Mouse (Mus musculus) hindbrain, embryonic 14.5 days (tissue): ENCODE measurements around the gene Zfp213. TPM values are rescaled to one million over a fixed set of nuclear protein-coding genes. Genes with fewer than 3 reads are reported as not detected.

Experiments
- ATAC-seq: fragments of 200-750 bp; cut with Nextera tagmentation; 2 replicates; pipeline ENCODE4 v1.8.0; 2017; ENCODE audit warnings: moderate number of reproducible peaks, mild to moderate bottlenecking, moderate TSS enrichment, moderate library complexity; ENCODE audit not compliant: low FRiP score
- DNase-seq: peaks from one replicate; pipeline ENCODE4 v3.0.0-alpha.2; 2015; ENCODE audit warnings: low spot score
- H3K27ac ChIP-seq: fragments of 300-500 bp; sonication (generic); 2 replicates; pipeline ENCODE4 v1.5.1; 2014; ENCODE audit warnings: mild to moderate bottlenecking, moderate library complexity
- H3K27me3 ChIP-seq: fragments of 300-500 bp; sonication (generic); 2 replicates; pipeline ENCODE4 v1.6.1; 2014; ENCODE audit warnings: mild to moderate bottlenecking, low read length, mixed read lengths; ENCODE audit not compliant: control insufficient read depth, insufficient read depth
- H3K36me3 ChIP-seq: fragments of 300-500 bp; sonication (generic); replicated peaks from 2 replicates; pipeline ENCODE4 v1.6.1; 2014; ENCODE audit not compliant: control insufficient read depth, insufficient read depth
- H3K4me1 ChIP-seq: fragments of 300-500 bp; sonication (generic); replicated peaks from 2 replicates; pipeline ENCODE4 v1.6.1; 2014; ENCODE audit warnings: antibody characterized with exemption, low read length, mixed read lengths; ENCODE audit not compliant: control insufficient read depth, insufficient read depth
- H3K4me2 ChIP-seq: fragments of 300-500 bp; sonication (generic); replicated peaks from 2 replicates; pipeline ENCODE4 v1.6.1; 2014; ENCODE audit warnings: mild to moderate bottlenecking, moderate library complexity
- H3K4me3 ChIP-seq: fragments of 300-500 bp; sonication (generic); replicated peaks from 2 replicates; pipeline ENCODE4 v1.5.1; 2014; ENCODE audit warnings: mild to moderate bottlenecking, low read length
- H3K9ac ChIP-seq: fragments of 300-500 bp; sonication (generic); 2 replicates; pipeline ENCODE4 v1.6.1; 2014
- H3K9me3 ChIP-seq: fragments of 300-500 bp; sonication (generic); 2 replicates; pipeline ENCODE4 v1.6.1; 2016; ENCODE audit warnings: low read length; ENCODE audit not compliant: control insufficient read depth
- WGBS: fragments of 180-500 bp; shearing (Covaris S2); extraction: QIAGEN DNeasy Blood & Tissue Kit; methylation state at CpG from one replicate; pipeline ENCODE4 v1.1.7; 2014; 5-methylcytosine and 5-hydroxymethylcytosine counted together
- polyA plus RNA-seq: library from polyadenylated mRNA; unstranded; fragments of >200 nt; fragmentation: Nextera tagmentation; extraction: Ambion mirVana; gene quantifications from 2 replicates; pipeline ENCODE4 v1.2.1, GENCODE M21; 2014

Gene Zfp213
- polyA plus RNA-seq, 1 experiment from 2014 or later: 15.6 TPM

DNA sequence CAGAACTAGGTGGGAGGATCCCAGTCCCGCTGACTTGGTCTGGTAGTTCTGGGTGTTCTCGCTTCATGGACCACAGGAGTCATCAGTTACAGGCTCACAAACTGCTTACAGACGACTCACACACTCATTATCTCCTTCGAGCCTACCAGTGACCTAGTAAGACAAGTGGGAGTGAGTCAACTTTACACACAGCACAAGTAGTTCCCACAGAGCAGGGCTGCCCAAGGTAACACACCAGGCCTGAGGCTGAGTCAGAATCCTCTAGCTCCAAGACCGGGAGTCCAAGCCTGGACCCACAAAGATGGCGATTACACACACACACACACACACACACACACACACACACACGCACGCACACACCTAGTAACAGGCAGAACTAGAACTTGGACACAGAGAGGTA, 20.7 kb upstream of the Zfp213 start:
- 90% methylated on average over 8 of the region's 8 CpGs for WGBS
- DNase-seq (no peak), ATAC-seq (no peak)
- Histone ChIP-seq H3K27me3 (no peaks in the 10 kb centered on the region), H3K9me3 (no peaks in the 10 kb centered on the region), H3K36me3 (peaks cover 16% of the 10 kb centered on the region), H3K27ac (no peak overlapping the region), H3K4me3 (peak overlapping the region; percentile 65), H3K4me1 (peaks cover 26% of the 10 kb centered on the region), H3K9ac (peak overlapping the region; percentile 75), H3K4me2 (peak overlapping the region; percentile 84)

DNA sequence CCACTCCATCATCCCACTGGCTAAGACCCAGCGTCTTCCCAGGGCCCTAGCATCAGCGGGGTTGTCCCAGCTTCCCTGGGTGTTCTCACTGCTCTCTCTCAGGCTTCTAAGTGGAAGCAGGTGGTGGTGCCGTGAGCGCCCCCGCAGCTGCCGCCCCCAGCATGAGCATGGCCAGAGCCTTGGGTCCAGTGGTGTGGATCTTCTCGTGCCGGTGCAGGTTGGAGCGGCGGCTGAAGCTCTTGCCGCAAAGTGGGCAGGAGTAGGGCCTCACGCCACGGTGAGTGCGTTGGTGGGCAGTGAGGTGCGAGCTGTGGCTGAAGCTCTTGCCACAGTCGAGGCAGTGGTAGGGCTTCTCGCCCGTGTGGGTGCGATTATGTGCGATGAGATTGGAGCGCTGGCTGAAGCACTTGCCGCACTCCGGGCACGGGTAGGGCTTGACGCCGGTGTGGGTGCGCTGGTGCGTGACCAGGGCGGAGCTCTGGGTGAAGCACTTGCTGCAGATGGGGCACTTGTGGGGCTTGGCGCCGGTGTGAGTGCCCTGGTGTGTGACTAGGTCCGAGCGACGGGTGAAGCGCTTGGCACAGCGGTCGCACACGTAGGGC, 12.0 kb upstream of the Zfp213 start:
- H3K27ac ChIP-seq: no peak overlapping the region
- no peak overlapping the region for H3K4me3 ChIP-seq
- H3K9me3 ChIP-seq: peaks cover 10% of the 10 kb centered on the region; the same call in 1 of the 2 replicates
- ATAC-seq (0 out of 2 replicates have a peak, but pooled peaks have one; percentile 25), DNase-seq (no peak)
- 94% methylated on average over 38 of the region's 38 CpGs for WGBS
- H3K36me3 ChIP-seq: peaks cover 83% of the 10 kb centered on the region
- H3K9ac ChIP-seq: no peak overlapping the region
- H3K4me1 ChIP-seq: no peaks in the 10 kb centered on the region
- no peak overlapping the region for H3K4me2 ChIP-seq
- no peaks in the 10 kb centered on the region for H3K27me3 ChIP-seq

DNA sequence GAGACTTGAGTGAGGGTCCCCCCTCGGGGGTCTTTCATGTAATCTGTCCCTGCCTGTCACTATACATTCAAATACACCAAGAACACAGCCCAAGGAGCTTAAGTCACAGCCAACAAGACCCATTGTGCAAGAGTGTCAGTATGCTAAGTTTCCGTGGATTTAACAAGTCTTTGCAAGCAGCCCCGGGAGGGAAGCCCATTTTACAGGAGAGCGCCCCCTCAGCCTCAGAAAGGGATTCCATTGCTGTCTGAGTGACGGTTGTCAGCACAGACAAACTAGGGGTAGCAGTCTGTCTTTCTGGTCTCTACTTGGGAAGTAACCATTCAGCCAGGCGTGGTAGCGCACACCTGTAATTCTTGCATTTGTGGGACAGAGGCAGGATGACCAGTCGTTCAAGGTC, 10.1 kb upstream of the Zfp213 start:
- peaks cover 63% of the 10 kb centered on the region for H3K36me3 ChIP-seq
- no peak overlapping the region for H3K27ac ChIP-seq
- no peak overlapping the region for H3K4me2 ChIP-seq
- no peak overlapping the region for H3K9ac ChIP-seq
- ATAC-seq (no peak), DNase-seq (no peak)
- H3K4me1 ChIP-seq: no peaks in the 10 kb centered on the region
- H3K9me3 ChIP-seq: peaks cover 10% of the 10 kb centered on the region; the same call in 1 of the 2 replicates
- 93% methylated on average over 8 of the region's 8 CpGs for WGBS
- no peaks in the 10 kb centered on the region for H3K27me3 ChIP-seq
- H3K4me3 ChIP-seq: no peak overlapping the region

DNA sequence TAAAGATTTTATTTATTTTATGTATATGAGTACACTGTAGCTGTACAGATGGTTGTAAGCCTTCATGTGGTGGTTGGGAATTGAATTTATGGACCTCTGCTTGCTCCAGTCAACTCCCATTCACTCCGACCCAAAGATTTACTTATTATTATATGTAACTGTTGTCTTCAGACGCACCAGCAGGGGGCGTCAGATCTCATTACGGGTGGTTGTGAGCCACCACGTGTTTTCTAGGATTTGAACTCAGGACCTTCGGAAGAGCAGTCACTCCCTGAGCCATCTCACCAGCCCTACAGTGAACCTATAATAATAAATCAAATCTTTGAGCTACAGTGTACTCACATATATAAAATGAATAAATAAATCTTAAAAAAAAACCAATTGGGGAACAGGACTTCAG, 8.0 kb upstream of the Zfp213 start:
- 81% methylated on average over 6 of the region's 6 CpGs for WGBS
- H3K27ac ChIP-seq: no peak overlapping the region
- ATAC-seq (no peak), DNase-seq (no peak)
- no peak overlapping the region for H3K9ac ChIP-seq
- H3K27me3 ChIP-seq: no peaks in the 10 kb centered on the region
- H3K4me3 ChIP-seq: no peak overlapping the region
- H3K9me3 ChIP-seq: peaks cover 10% of the 10 kb centered on the region; the same call in 1 of the 2 replicates
- H3K4me1 ChIP-seq: no peaks in the 10 kb centered on the region
- peaks cover 45% of the 10 kb centered on the region for H3K36me3 ChIP-seq
- H3K4me2 ChIP-seq: no peak overlapping the region

DNA sequence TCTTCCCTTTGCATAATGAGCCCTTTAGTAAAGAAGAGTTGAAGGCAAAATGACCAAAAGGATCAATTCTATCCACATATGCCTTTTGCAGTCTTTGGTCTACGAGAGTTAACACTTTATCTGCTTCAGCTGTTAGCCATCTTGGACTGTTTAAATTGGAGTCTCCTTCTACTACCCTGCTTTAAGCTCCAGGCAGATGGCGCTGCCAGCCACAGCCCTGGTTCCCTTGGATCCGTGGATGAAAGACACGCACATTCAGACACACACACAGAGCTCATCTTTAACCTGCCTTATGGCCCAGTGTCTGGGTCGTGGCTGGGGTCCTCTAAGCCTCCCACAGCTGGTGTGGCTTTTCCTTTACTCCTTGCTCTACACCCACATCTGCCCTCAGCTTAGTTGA, 7.0 kb upstream of the Zfp213 start:
- whole genome bisulfite sequencing: 33% methylated on average over 5 of the region's 5 CpGs
- DNase-seq: no peak
- peak overlapping the region; percentile 3; the same call in 1 of the 2 replicates for H3K27ac ChIP-seq
- H3K27me3 ChIP-seq: no peaks in the 10 kb centered on the region
- peaks cover 6% of the 10 kb centered on the region; the same call in 1 of the 2 replicates for H3K9me3 ChIP-seq
- H3K9ac ChIP-seq: no peak overlapping the region
- no peak overlapping the region for H3K4me2 ChIP-seq
- peaks cover 35% of the 10 kb centered on the region for H3K36me3 ChIP-seq
- ATAC-seq: no peak
- no peaks in the 10 kb centered on the region for H3K4me1 ChIP-seq
- H3K4me3 ChIP-seq: no peak overlapping the region

DNA sequence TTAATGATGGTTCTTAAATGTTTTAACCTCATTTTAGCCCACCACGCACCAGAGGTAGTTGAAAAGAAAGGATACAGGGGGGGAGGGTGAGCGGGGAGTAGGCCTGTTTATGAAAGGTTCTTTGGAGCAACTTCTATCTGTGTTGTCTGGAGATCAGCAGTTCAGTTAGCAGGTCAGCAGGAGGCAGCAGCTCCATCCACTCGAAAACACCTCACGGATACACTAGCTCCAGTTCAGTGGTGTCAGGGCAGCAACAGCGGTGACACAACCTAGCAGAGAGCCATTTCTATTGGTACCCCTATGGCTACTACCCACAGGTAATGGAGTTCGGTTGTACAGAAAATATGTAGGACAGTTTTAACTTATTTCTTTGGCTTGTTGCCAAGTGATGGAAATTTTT, 6.0 kb upstream of the Zfp213 start:
- DNase-seq: no peak
- Histone ChIP-seq H3K27ac (no peak overlapping the region), H3K9me3 (no peaks in the 10 kb centered on the region), H3K4me3 (no peak overlapping the region), H3K4me2 (no peak overlapping the region), H3K4me1 (peaks cover 1% of the 10 kb centered on the region; the same call in 1 of the 2 replicates), H3K36me3 (peaks cover 25% of the 10 kb centered on the region), H3K27me3 (no peaks in the 10 kb centered on the region), H3K9ac (no peak overlapping the region)
- WGBS: 43% methylated on average over 6 of the region's 6 CpGs
- ATAC-seq: no peak; the same call in 1 of the 2 replicates

DNA sequence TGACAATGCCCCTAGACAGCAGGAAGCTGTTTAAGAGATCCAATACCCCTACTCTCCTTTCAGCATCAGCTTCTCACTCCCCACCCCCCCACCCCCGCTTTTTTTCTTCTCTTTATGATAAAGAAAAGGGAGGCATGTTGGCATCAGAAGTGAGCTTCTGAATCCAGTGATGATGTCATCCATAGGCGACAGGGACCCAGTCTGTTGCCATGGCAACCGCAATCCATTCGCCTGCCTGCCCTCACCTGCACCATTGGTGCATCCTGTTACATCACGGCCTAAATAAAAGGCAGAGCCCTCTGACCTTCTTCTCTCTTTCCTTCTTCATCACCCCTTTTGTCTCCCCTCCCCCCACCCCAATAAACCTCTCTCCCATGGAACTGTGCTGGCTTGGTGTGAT, 4.3 kb upstream of the Zfp213 start:
- peaks cover 5% of the 10 kb centered on the region; the same call in 1 of the 2 replicates for H3K4me1 ChIP-seq
- H3K9ac ChIP-seq: no peak overlapping the region
- WGBS: 37% methylated on average over 5 of the region's 5 CpGs
- ATAC-seq: no peak
- no peaks in the 10 kb centered on the region for H3K9me3 ChIP-seq
- no peak overlapping the region for H3K4me2 ChIP-seq
- no peak for DNase-seq
- peaks cover 11% of the 10 kb centered on the region for H3K36me3 ChIP-seq
- H3K4me3 ChIP-seq: no peak overlapping the region
- no peak overlapping the region for H3K27ac ChIP-seq
- H3K27me3 ChIP-seq: no peaks in the 10 kb centered on the region

DNA sequence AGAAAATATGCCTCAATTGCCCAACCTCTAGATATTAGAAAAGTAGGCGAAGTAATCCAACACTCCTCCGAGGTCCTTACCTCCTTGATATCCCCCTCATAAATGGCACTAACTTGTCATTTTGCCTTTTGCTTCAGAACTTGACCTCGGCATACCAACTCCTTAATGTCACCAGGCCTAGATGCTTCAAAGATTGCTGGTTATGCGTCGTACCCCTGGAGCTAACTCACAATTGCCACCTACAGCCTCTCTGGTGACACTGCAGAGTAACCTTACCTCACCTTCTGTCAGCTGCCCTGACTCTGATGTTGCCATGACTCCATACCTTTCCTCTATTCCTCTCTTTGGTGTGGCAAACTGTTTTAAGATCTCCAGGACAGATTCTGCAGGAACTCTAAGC, 2.7 kb upstream of the Zfp213 start:
- Histone ChIP-seq H3K4me3 (no peak overlapping the region), H3K4me1 (peaks cover 11% of the 10 kb centered on the region), H3K36me3 (no peaks in the 10 kb centered on the region), H3K9me3 (no peaks in the 10 kb centered on the region), H3K4me2 (no peak overlapping the region), H3K27ac (no peak overlapping the region), H3K27me3 (no peaks in the 10 kb centered on the region), H3K9ac (no peak overlapping the region)
- no peak for ATAC-seq
- 65% methylated on average over 5 of the region's 5 CpGs for WGBS
- no peak for DNase-seq

DNA sequence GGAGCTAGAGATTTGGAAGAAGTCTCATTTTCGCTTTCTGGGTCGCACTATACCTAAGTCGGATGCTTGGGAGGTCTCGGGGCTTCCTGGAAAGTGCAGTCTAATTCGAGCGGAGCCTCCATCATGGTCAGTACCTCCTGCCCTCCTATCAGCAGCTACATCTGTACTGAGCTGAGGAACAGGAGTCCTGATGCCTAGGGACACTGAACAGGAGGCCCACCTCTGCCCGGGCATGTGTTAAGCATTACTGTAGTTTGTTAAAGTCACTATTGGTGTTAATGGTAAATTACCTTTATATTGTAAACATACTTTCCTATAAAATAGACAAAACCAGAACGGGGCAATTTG, 304 bp upstream of the Zfp213 start:
- ATAC-seq (peak; percentile 77), DNase-seq (no peak)
- Histone ChIP-seq H3K36me3 (peaks cover 19% of the 10 kb centered on the region), H3K4me1 (peaks cover 11% of the 10 kb centered on the region), H3K9me3 (no peaks in the 10 kb centered on the region), H3K4me3 (peak overlapping the region; percentile 93), H3K27me3 (no peaks in the 10 kb centered on the region), H3K27ac (peak overlapping the region; percentile 95), H3K4me2 (peak overlapping the region; percentile 85), H3K9ac (peak overlapping the region; percentile 96)
- WGBS: 2% methylated on average over 8 of the region's 8 CpGs

DNA sequence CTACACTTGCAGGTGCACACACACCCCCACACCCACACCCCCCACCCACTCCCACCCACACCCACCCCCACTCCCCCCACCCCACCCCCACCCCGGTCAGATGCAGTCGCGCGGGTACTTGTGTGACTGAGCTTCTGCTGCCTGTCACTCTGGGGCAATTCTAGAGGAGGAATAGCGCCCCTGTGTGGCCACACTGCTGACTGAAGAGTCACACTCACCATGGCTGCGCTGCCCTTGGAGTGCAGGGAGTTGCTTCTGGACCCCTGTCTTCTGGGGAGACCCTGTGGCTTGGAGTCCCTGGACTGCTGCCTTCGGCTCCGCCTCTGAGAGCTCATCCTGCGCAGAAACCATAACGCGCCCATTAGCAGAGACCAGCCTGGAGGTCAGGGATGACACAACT, 4.3 kb downstream of the Zfp213 start:
- 57% methylated on average over 11 of the region's 11 CpGs for WGBS
- Histone ChIP-seq H3K4me3 (no peak overlapping the region), H3K4me2 (no peak overlapping the region), H3K27me3 (no peaks in the 10 kb centered on the region), H3K9ac (no peak overlapping the region), H3K9me3 (no peaks in the 10 kb centered on the region), H3K4me1 (peaks cover 8% of the 10 kb centered on the region), H3K27ac (no peak overlapping the region), H3K36me3 (peaks cover 59% of the 10 kb centered on the region)
- no peak for ATAC-seq
- DNase-seq: no peak
